Mouse (Mus musculus): Measurements from ENCODE around the gene Adap2.
A peak's percentile ranks its signal among the peaks of the same experiment; 100 is the strongest.
"Not testable (repeated sequence)": the region's sequence is repeated elsewhere in the genome, so short reads cannot be mapped to it uniquely, and the experiment has no call there.

Adap2 gene

GRCm38 (mm10) chr11:80153857-80154495 lies at the start of gene Adap2:
Adap2 (plus strand) TSS chr11:80154105.
- peak; percentile 77 to 84 for DNase-seq (ENCODE audit: low spot score in 2 of 2)

GRCm38 (mm10) chr11:80104407-80104806 lies 49.5 kb upstream of the Adap2 start:
- DNase-seq (ENCODE audit: low spot score in 2 of 2) = no peak

GRCm38 (mm10) chr11:80116411-80116810 lies 37.5 kb upstream of the Adap2 start:
- no peak for DNase-seq (ENCODE audit: low spot score in 2 of 2)

- DNase-seq (ENCODE audit: low spot score in 2 of 2) = no peak
Observed at GRCm38 (mm10) chr11:80132050-80132449, 21.9 kb upstream of the Adap2 start.

GRCm38 (mm10) chr11:80134744-80135143 lies 19.2 kb upstream of the Adap2 start:
- DNase-seq (ENCODE audit: low spot score in 2 of 2) = no peak

GRCm38 (mm10) chr11:80135954-80136683 lies 17.8 kb upstream of the Adap2 start:
- no peak for DNase-seq (ENCODE audit: low spot score in 2 of 2)

- DNase-seq (ENCODE audit: low spot score in 2 of 2) = no peak
Observed at GRCm38 (mm10) chr11:80136786-80137185, 17.1 kb upstream of the Adap2 start.

GRCm38 (mm10) chr11:80137773-80138172 lies 16.1 kb upstream of the Adap2 start:
- no peak for DNase-seq (ENCODE audit: low spot score in 2 of 2)

GRCm38 (mm10) chr11:80141825-80142521 lies 11.9 kb upstream of the Adap2 start, which contains the start of gene Tefm:
Tefm (minus strand) TSS chr11:80142175.
- peak; percentile 64 to 69 for DNase-seq (ENCODE audit: low spot score in 2 of 2)

- no peak for DNase-seq (ENCODE audit: low spot score in 2 of 2)
Observed at GRCm38 (mm10) chr11:80142872-80143271, 11.0 kb upstream of the Adap2 start.

GRCm38 (mm10) chr11:80145787-80146275 lies 8.1 kb upstream of the Adap2 start:
- DNase-seq (ENCODE audit: low spot score in 2 of 2) = peak in 1 of 2 experiments; percentile 59

- no peak for DNase-seq (ENCODE audit: low spot score in 2 of 2)
Observed at GRCm38 (mm10) chr11:80147748-80148147, 6.2 kb upstream of the Adap2 start.

GRCm38 (mm10) chr11:80148313-80148712 lies 5.6 kb upstream of the Adap2 start:
- DNase-seq (ENCODE audit: low spot score in 2 of 2) = no peak

- not testable (repeated sequence) for DNase-seq (ENCODE audit: low spot score in 2 of 2)
Observed at GRCm38 (mm10) chr11:80148974-80149373, 4.9 kb upstream of the Adap2 start.

- no peak for DNase-seq (ENCODE audit: low spot score in 2 of 2)
Observed at GRCm38 (mm10) chr11:80149412-80150023, 4.4 kb upstream of the Adap2 start.

GRCm38 (mm10) chr11:80150566-80150965 lies 3.3 kb upstream of the Adap2 start:
- no peak for DNase-seq (ENCODE audit: low spot score in 2 of 2)

GRCm38 (mm10) chr11:80151541-80151940 lies 2.4 kb upstream of the Adap2 start:
- no peak for DNase-seq (ENCODE audit: low spot score in 2 of 2)

GRCm38 (mm10) chr11:80152376-80152775 lies 1.5 kb upstream of the Adap2 start:
- no peak for DNase-seq (ENCODE audit: low spot score in 2 of 2)

GRCm38 (mm10) chr11:80154501-80154900 lies 596 bp downstream of the Adap2 start:
- no peak for DNase-seq (ENCODE audit: low spot score in 2 of 2)

GRCm38 (mm10) chr11:80155541-80155940 lies 1.6 kb downstream of the Adap2 start:
- DNase-seq (ENCODE audit: low spot score in 2 of 2) = no peak

- DNase-seq (ENCODE audit: low spot score in 2 of 2) = no peak
Observed at GRCm38 (mm10) chr11:80155961-80156360, 2.1 kb downstream of the Adap2 start.

GRCm38 (mm10) chr11:80156841-80157240 lies 2.9 kb downstream of the Adap2 start:
- DNase-seq (ENCODE audit: low spot score in 2 of 2) = no peak

Data from natural killer cell, adult 2 months (primary cell).